Mouse (Mus musculus) limb, embryonic 12.5 days (tissue): ENCODE results near the gene Btn2a2. TPM values are rescaled to one million over a fixed set of nuclear protein-coding genes. Genes with fewer than 3 reads are reported as not detected.

Source experiments
- ATAC-seq: fragments of 200-750 bp; cut with Nextera tagmentation; 2 replicates; pipeline ENCODE4 v1.8.0; 2017; ENCODE audit warnings: low read depth, moderate TSS enrichment; ENCODE audit not compliant: insufficient number of reproducible peaks, insufficient read depth, low FRiP score, low TSS enrichment
- H3K27ac ChIP-seq: fragments of 300-500 bp; sonication (generic); 2 replicates; pipeline ENCODE4 v1.5.1; 2016; ENCODE audit warnings: mild to moderate bottlenecking, moderate library complexity
- H3K27me3 ChIP-seq: fragments of 300-500 bp; sonication (generic); 2 replicates; pipeline ENCODE4 v1.6.1; 2016; ENCODE audit warnings: mild to moderate bottlenecking, moderate library complexity
- H3K36me3 ChIP-seq: fragments of 300-500 bp; sonication (generic); 2 replicates; pipeline ENCODE4 v1.6.1; 2016; ENCODE audit warnings: mild to moderate bottlenecking, moderate library complexity
- H3K4me1 ChIP-seq: fragments of 300-500 bp; sonication (generic); replicated peaks from 2 replicates; pipeline ENCODE4 v1.6.1; 2016
- H3K4me2 ChIP-seq: fragments of 300-500 bp; sonication (generic); 2 replicates; pipeline ENCODE4 v1.6.1; 2016; ENCODE audit warnings: mild to moderate bottlenecking, moderate library complexity
- H3K4me3 ChIP-seq: fragments of 300-500 bp; sonication (generic); replicated peaks from 2 replicates; pipeline ENCODE4 v1.5.1; 2016; ENCODE audit warnings: mild to moderate bottlenecking
- H3K9ac ChIP-seq: fragments of 300-500 bp; sonication (generic); replicated peaks from 2 replicates; pipeline ENCODE4 v1.6.1; 2016; ENCODE audit warnings: mild to moderate bottlenecking, moderate library complexity
- H3K9me3 ChIP-seq: fragments of 300-500 bp; sonication (generic); 2 replicates; pipeline ENCODE4 v1.6.1; 2016; ENCODE audit warnings: mild to moderate bottlenecking, moderate library complexity
- WGBS: fragments of 180-500 bp; shearing (Covaris S2); methylation state at CpG from one replicate; pipeline ENCODE4 v1.1.7; 2016; 5-methylcytosine and 5-hydroxymethylcytosine counted together
- polyA plus RNA-seq: library from polyadenylated mRNA; unstranded; fragments of >200 nt; fragmentation: Nextera tagmentation; extraction: Ambion mirVana; gene quantifications from 2 replicates; pipeline ENCODE4 v1.2.1, GENCODE M21; 2016

The Btn2a2 gene
- polyA plus RNA-seq, 1 experiment from 2014 or later = 1.9 TPM

DNA sequence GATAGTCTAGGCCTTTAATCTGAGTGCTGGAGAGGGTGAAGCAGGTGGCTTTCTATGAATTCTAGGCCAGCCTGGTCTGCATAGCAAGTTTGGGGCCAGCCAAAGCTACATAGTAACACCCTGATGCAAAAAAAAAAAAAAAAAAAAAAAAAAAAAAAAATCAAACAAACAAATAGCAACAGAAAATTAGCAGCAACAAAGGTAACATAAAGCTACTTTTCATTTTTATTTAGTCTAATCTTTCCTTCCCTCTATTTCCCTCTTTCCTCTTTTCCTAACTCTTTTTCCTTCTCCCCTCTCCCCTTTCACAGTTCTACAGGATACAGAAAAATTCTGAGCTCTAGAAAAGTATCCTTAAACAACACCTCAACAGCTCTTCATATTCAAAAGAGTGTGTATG, 26.0 kb downstream of the Btn2a2 start:
- no peaks in the 10 kb centered on the region for H3K36me3 ChIP-seq
- no peak overlapping the region for H3K9ac ChIP-seq
- peaks cover 11% of the 10 kb centered on the region; the same call in 1 of the 2 replicates for H3K4me1 ChIP-seq
- peaks cover 12% of the 10 kb centered on the region; the same call in 1 of the 2 replicates for H3K27me3 ChIP-seq
- H3K27ac ChIP-seq = no peak overlapping the region
- no peak overlapping the region for H3K4me3 ChIP-seq
- no peak for ATAC-seq
- no peaks in the 10 kb centered on the region for H3K9me3 ChIP-seq
- no peak overlapping the region for H3K4me2 ChIP-seq

DNA sequence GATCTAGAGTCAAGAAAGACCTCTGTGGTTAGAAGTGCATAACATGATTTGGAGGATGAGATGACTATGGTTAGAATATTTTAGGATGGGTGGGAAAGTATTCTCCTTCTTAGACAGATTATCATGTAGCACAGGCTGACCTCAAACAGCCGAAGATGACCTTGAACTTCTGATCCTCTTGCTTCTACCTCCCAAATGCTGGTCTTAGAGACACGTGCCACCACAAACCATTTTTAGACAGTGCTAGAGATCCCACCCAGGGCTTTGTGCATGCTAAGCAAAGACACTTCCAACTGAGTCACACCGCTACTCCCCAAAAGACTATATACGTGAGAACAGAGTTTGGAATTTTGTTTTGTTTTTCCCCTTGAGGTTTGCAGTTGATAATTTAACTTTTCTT, 26.6 kb downstream of the Btn2a2 start:
- no peak overlapping the region for H3K27ac ChIP-seq
- ATAC-seq = no peak
- H3K27me3 ChIP-seq = peaks cover 12% of the 10 kb centered on the region; the same call in 1 of the 2 replicates
- H3K36me3 ChIP-seq = no peaks in the 10 kb centered on the region
- H3K4me1 ChIP-seq = peaks cover 11% of the 10 kb centered on the region; the same call in 1 of the 2 replicates
- no peak overlapping the region for H3K9ac ChIP-seq
- H3K4me3 ChIP-seq = no peak overlapping the region
- WGBS = 90% methylated on average over 4 of the region's 4 CpGs
- H3K9me3 ChIP-seq = no peaks in the 10 kb centered on the region
- no peak overlapping the region for H3K4me2 ChIP-seq

DNA sequence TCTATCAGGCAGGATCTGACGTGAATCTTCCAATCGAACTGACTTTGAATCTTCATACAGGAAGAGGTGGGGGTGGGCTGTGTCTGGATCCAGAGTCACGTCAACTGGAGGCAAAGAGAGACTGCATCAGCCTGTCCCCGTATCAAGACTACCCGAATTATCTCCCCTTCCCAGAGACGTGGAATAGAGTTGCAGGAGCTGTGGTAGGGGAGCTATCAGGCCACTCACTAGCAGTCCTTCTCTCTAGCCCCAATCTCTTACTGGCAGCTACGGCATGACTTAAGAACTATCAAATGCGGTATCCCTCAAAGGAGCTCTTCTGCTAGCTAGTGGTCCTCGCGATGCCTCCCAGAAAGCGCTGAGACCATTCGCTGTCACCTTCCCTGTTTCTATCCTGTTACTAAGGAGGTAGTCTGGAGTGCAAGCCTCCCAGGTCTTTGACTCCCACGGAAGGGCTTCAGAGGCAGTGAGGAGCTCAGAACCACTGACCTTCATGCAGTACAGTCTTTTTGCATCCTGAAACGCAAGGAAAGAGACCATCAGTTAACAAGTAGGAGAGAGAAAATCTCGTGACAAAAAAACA, 29.3 kb downstream of the Btn2a2 start:
- Histone ChIP-seq H3K4me3 (no peak overlapping the region), H3K9me3 (no peaks in the 10 kb centered on the region), H3K27ac (no peak overlapping the region), H3K36me3 (no peaks in the 10 kb centered on the region), H3K27me3 (peaks cover 5% of the 10 kb centered on the region; the same call in 1 of the 2 replicates), H3K9ac (no peak overlapping the region), H3K4me2 (peak overlapping the region; percentile 4; the same call in 1 of the 2 replicates), H3K4me1 (peaks cover 3% of the 10 kb centered on the region; the same call in 1 of the 2 replicates)
- 20% methylated on average over 15 of the region's 15 CpGs for WGBS
- ATAC-seq = no peak

DNA sequence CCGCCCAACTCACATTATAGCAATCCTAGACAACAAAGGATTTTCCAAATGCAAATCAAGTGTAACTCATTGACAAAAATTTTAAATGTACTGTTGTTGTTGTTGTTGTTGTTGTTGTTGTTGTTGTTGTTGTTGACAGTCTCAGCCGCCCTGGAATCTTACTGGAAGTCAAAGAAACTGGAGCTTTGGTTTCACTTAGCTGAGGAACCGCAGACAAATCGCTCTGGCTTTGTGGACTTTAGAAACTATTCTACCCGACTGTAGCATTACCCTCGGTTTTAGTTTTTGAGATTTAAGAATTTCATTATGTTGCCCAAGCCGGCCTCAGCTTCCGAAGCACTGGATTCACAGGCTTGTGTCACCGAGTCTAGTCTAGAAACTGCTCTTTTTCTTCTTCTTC, 34.7 kb downstream of the Btn2a2 start:
- H3K9me3 ChIP-seq = no peaks in the 10 kb centered on the region
- no peak for ATAC-seq
- 1% methylated on average over 9 of the region's 9 CpGs for WGBS
- peak overlapping the region; percentile 51 for H3K4me2 ChIP-seq
- peak overlapping the region; percentile 62 for H3K4me3 ChIP-seq
- peak overlapping the region; percentile 91 for H3K27ac ChIP-seq
- no peaks in the 10 kb centered on the region for H3K4me1 ChIP-seq
- H3K36me3 ChIP-seq = no peaks in the 10 kb centered on the region
- H3K9ac ChIP-seq = peak overlapping the region; percentile 76
- H3K27me3 ChIP-seq = peaks cover 5% of the 10 kb centered on the region; the same call in 1 of the 2 replicates

DNA sequence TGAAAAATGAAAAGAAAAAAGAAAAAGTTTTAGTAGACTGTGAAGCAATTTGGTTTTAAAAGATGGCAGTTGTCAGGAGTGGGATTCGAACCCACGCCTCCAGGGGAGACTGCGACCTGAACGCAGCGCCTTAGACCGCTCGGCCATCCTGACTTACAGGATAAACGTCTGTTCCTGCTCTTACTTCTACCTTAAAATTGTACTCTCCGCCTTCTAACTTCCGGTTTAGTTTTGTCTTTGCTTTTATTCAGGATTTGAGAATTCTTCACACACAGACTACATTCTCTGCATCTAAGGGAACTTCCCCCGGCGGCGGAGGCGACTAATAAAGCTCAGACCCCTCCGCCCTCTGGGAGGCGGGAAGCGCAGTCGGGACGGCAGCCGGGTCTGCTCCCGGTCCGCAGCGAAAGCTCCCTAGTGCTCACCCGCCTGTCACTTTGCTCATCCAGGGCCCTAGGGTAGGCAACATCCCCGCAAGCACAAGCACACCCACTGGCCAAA, 35.2 kb downstream of the Btn2a2 start:
- Histone ChIP-seq H3K4me2 (peak overlapping the region; percentile 51), H3K4me1 (no peaks in the 10 kb centered on the region), H3K27me3 (peaks cover 2% of the 10 kb centered on the region; the same call in 1 of the 2 replicates), H3K9ac (peak overlapping the region; percentile 76), H3K36me3 (no peaks in the 10 kb centered on the region), H3K4me3 (peak overlapping the region; percentile 62), H3K27ac (peak overlapping the region; percentile 91), H3K9me3 (no peaks in the 10 kb centered on the region)
- peak; percentile 69 for ATAC-seq
- WGBS = under 1% methylated on average over 25 of the region's 25 CpGs

DNA sequence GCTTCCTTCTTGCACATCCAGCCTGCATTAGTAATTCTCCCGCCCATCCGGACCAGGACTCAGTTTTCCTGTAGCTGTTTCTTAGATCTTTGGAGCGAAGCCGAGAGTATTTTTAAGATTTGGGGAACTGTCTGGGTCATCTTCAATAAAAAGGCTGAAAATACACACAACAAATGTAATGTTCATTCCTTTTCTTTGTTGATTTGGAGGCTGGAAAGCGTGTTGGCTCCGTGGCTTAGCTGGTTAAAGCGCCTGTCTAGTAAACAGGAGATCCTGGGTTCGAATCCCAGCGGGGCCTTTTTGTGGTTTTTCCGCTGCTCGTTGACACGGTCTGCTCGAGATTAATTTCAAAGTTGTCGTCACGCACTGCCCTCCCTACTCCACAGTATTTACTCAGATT, 38.3 kb downstream of the Btn2a2 start:
- no peak for ATAC-seq
- WGBS = under 1% methylated on average over 15 of the region's 15 CpGs
- Histone ChIP-seq H3K27me3 (no peaks in the 10 kb centered on the region), H3K9ac (peak overlapping the region; percentile 59), H3K4me2 (peak overlapping the region; percentile 67), H3K9me3 (no peaks in the 10 kb centered on the region), H3K36me3 (no peaks in the 10 kb centered on the region), H3K4me1 (no peaks in the 10 kb centered on the region), H3K4me3 (peak overlapping the region; percentile 53), H3K27ac (no peak overlapping the region)

DNA sequence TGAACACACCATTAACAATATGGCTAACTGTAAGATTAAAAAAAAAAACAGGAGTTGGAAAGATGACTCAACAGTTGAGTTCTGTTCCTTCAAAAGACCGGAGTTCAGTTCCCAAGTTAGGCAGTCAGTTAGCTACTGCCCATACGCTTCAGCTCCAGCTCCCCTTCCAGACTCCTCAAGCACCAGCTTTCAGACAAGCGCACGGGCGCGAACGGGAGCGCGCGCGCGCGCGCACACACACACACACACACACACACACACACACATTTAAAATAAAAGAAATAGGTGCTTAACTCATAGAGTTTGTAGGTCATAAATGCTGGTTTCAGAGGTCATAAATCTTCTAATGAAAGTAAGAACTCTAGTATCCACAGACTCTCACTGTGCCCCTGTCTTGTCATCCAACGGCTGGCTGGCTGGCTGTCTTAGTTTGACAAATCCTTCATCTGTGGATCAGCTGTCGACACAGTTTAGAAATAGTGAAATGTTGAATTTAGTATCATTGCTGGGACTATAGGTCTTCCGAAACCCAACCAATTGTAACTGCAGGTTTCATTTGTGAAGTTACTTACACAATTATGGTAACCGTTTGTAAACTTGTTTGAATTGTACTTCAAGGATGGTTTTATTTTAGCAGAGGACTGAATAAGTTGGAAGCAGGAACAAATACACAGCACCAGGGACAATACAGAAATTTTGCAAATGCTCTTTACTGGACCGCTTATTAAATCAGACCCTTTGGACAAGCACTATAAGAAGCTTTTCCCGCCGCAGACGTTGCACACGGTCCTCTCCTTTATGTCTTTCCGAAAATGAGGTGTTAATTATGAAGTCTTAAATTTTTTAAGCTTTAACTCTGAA, 39.2 kb downstream of the Btn2a2 start:
- Histone ChIP-seq H3K9me3 (no peaks in the 10 kb centered on the region), H3K4me3 (peak overlapping the region; percentile 53), H3K4me1 (peaks cover 3% of the 10 kb centered on the region; the same call in 1 of the 2 replicates), H3K4me2 (peak overlapping the region; percentile 67), H3K27me3 (no peaks in the 10 kb centered on the region), H3K9ac (peak overlapping the region; percentile 53), H3K27ac (peak overlapping the region; percentile 46), H3K36me3 (no peaks in the 10 kb centered on the region)
- under 1% methylated on average over 24 of the region's 24 CpGs for WGBS
- ATAC-seq = no peak

DNA sequence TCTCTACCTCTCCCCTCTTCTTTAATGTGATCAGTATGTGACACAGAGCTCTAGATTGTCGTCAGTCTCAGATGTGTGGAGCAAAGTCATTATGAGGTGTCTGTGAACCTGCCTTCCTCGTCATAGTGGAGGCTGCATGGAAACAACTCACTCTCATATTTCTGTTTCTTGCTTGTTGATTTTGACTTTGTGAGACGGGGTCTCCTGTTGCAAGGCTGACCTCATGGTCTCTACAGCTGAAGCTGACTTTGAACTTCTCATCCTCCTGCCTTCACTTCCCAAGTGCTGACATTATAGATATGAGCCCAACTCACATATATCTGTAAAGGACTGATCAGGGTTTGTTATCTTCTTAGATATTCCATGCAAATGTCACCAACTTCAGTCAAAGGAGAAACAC, 39.9 kb downstream of the Btn2a2 start:
- Histone ChIP-seq H3K4me3 (peak overlapping the region; percentile 53), H3K4me2 (peak overlapping the region; percentile 67), H3K27ac (peak overlapping the region; percentile 46), H3K9ac (no peak overlapping the region), H3K36me3 (no peaks in the 10 kb centered on the region), H3K4me1 (peaks cover 7% of the 10 kb centered on the region; the same call in 1 of the 2 replicates), H3K27me3 (no peaks in the 10 kb centered on the region), H3K9me3 (no peaks in the 10 kb centered on the region)
- WGBS = 38% methylated on average over 3 of the region's 3 CpGs
- no peak for ATAC-seq

DNA sequence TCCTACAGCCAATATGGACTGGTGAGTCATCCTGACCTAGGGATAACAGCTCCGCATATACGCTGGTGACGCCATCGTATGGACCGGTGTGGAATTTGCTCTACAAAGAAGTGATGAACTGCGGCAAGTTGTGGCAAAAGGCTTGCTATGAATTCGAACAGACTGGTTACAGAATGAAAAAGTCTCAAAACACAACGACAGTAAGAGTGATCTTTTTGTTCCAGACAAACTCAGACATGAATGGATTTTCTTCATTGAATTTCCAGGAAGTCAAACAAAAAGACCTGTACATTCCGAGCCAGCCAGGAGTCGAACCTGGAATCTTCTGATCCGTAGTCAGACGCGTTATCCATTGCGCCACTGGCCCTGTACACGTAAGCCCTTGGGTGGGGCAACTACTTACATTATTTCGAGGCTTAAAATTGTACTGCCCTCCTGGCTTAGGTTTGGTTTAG, 42.1 kb downstream of the Btn2a2 start:
- H3K4me1 ChIP-seq = peaks cover 7% of the 10 kb centered on the region; the same call in 1 of the 2 replicates
- peak overlapping the region; percentile 70 for H3K4me3 ChIP-seq
- peak overlapping the region; percentile 99 for H3K27ac ChIP-seq
- peak overlapping the region; percentile 62 for H3K4me2 ChIP-seq
- under 1% methylated on average over 16 of the region's 16 CpGs for WGBS
- no peaks in the 10 kb centered on the region for H3K9me3 ChIP-seq
- H3K9ac ChIP-seq = peak overlapping the region; percentile 53
- peak; percentile 66; the same call in 1 of the 2 replicates for ATAC-seq
- H3K27me3 ChIP-seq = no peaks in the 10 kb centered on the region
- H3K36me3 ChIP-seq = no peaks in the 10 kb centered on the region

DNA sequence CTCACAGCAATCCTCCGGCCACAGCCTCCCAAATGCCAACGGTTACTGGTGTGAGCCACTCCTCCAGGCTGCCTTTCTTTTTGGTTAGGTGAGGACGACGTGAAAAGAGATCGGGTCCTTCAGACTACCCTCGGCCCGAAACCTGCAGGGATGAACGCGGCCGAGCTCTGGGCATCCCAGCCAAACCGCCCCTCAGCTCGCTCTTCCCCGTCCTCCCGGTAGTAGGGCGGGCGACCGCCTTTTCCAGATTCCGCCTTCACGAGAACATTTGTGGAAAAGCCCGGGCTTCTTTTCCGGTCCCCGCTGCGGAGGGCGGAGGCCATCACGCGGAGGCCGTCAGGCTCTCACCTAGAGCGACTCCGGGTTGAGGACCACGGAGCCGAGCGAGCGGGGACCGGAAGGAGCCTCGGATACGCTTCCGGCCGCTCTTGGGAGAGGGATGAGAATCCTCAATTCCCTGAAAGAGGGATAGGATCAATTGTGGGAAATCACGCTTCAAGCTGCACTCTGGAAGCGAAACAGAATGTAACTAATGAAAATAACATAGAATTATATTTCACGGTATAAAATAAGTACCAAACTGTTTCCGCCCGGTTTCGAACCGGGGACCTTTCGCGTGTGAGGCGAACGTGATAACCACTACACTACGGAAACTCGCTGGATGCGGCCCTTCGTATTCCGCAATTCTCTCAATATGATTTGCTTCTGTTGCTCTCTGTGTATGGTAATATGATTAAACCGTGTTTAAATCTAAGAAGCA, 42.9 kb downstream of the Btn2a2 start:
- H3K4me3 ChIP-seq = peak overlapping the region; percentile 70
- no peaks in the 10 kb centered on the region for H3K9me3 ChIP-seq
- peak; percentile 92 for ATAC-seq
- H3K27me3 ChIP-seq = no peaks in the 10 kb centered on the region
- H3K27ac ChIP-seq = peak overlapping the region; percentile 99
- H3K9ac ChIP-seq = peak overlapping the region; percentile 86
- peaks cover 7% of the 10 kb centered on the region; the same call in 1 of the 2 replicates for H3K4me1 ChIP-seq
- H3K36me3 ChIP-seq = no peaks in the 10 kb centered on the region
- H3K4me2 ChIP-seq = peak overlapping the region; percentile 62
- under 1% methylated on average over 55 of the region's 55 CpGs for WGBS
